Mouse (Mus musculus) yolk sac, embryonic 10.5 days (tissue): Measurements from ENCODE around the gene Nfic.

ENCODE experiments used
- DNase-seq: peaks from one replicate; pipeline ENCODE4 v3.0.0-alpha.2; 2017; ENCODE audit warnings: low spot score

Nfic gene

GRCm38 (mm10) chr10:81417227-81418215 is 37.9 kb downstream of the Nfic start:
- DNase-seq, result no peak

- peak; percentile 78 for DNase-seq
Measured at GRCm38 (mm10) chr10:81416581-81417226, 38.7 kb downstream of the Nfic start.

- no peak for DNase-seq
Measured at GRCm38 (mm10) chr10:81415549-81416310, 39.7 kb downstream of the Nfic start.

- no peak for DNase-seq
Measured at GRCm38 (mm10) chr10:81415146-81415545, 40.3 kb downstream of the Nfic start.

GRCm38 (mm10) chr10:81414682-81415081 is 40.8 kb downstream of the Nfic start:
- no peak for DNase-seq

- DNase-seq, result peak; percentile 50
Measured at GRCm38 (mm10) chr10:81413310-81414261, 41.8 kb downstream of the Nfic start.

- no peak for DNase-seq
Measured at GRCm38 (mm10) chr10:81412586-81413309, 42.7 kb downstream of the Nfic start.

GRCm38 (mm10) chr10:81411471-81412400 is 43.7 kb downstream of the Nfic start:
- no peak for DNase-seq

GRCm38 (mm10) chr10:81410981-81411380 is 44.5 kb downstream of the Nfic start:
- no peak for DNase-seq

- no peak for DNase-seq
Measured at GRCm38 (mm10) chr10:81410350-81410749, 45.1 kb downstream of the Nfic start.

- DNase-seq, result no peak
Measured at GRCm38 (mm10) chr10:81409330-81409729, 46.1 kb downstream of the Nfic start.

GRCm38 (mm10) chr10:81408871-81409291 is 46.6 kb downstream of the Nfic start:
- DNase-seq, result peak; percentile 72

- no peak for DNase-seq
Measured at GRCm38 (mm10) chr10:81408424-81408729, 47.1 kb downstream of the Nfic start.

- DNase-seq, result peak; percentile 66
Measured at GRCm38 (mm10) chr10:81407539-81408423, 47.7 kb downstream of the Nfic start.

- DNase-seq, result no peak
Measured at GRCm38 (mm10) chr10:81406504-81407440, 48.7 kb downstream of the Nfic start.

- DNase-seq, result no peak
Measured at GRCm38 (mm10) chr10:81405588-81406201, 49.7 kb downstream of the Nfic start.

- no peak for DNase-seq
Measured at GRCm38 (mm10) chr10:81404720-81405119, 50.7 kb downstream of the Nfic start.
